Mouse (Mus musculus): Measurements from ENCODE around the gene Abcg3. TPM values are rescaled to one million over a fixed set of nuclear protein-coding genes. Genes with fewer than 3 reads are reported as not detected.
"Not testable (repeated sequence)": the region's sequence is repeated elsewhere in the genome, so short reads cannot be mapped to it uniquely, and the experiment has no call there.

Abcg3 gene
- polyA plus RNA-seq, 1 experiment from 2014 or later = 2.3 TPM

- 88% methylated on average over 3 of the region's 3 CpGs for WGBS
Observed at GRCm38 (mm10) chr5:104955208-104955607, 27.3 kb downstream of the Abcg3 start.

GRCm38 (mm10) chr5:104946951-104947350 is 35.6 kb downstream of the Abcg3 start:
- ATAC-seq (replicated peaks; ENCODE audit: low FRiP score) = no peak
- WGBS = 89% methylated on average over 1 of the region's 1 CpGs

More at GRCm38 (mm10) chr5:104955208-104955607, 27.3 kb downstream of the Abcg3 start:
- H3K9ac ChIP-seq (ENCODE audit: low read depth, low read length) = no peak overlapping the region
- no peaks in the 10 kb centered on the region for H3K27me3 ChIP-seq (replicated peaks; ENCODE audit: control insufficient read depth, insufficient read depth, low read length)
- no peaks in the 10 kb centered on the region for H3K36me3 ChIP-seq (ENCODE audit: control insufficient read depth, insufficient read depth, low read length)
- no peak overlapping the region for H3K4me3 ChIP-seq (ENCODE audit: low read depth, low read length)
- no peak for DNase-seq (ENCODE audit: low spot score)
- no peak overlapping the region for H3K27ac ChIP-seq (ENCODE audit: low read depth, low read length)
- H3K9me3 ChIP-seq (ENCODE audit: control insufficient read depth, low read length) = 0 out of 2 replicates have a peak, but pooled peaks cover 3% of the 10 kb centered on the region
- H3K4me1 ChIP-seq (replicated peaks; ENCODE audit: control insufficient read depth, insufficient read depth, low read length) = no peaks in the 10 kb centered on the region
- ATAC-seq (replicated peaks; ENCODE audit: low FRiP score) = no peak
- H3K4me2 ChIP-seq = no peak overlapping the region

DNA sequence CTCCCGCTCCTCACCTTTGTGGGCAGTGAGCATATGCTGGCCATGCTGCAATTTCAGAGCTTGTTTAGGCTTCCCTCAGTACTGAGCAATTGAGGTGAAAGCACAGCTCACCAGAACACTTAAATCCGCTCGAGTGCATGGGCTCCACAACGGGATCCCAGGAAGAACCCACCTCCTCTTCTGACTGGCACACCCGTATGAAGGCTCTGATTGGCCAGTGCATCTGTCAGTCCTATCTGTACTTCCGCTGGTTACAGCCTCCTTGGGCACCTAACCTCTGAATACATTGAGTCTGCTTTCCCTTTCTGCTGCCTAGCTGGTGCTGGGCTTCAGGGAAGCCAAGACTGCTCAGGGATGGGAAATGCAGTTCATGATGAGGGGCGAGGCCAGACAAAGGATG is 48.4 kb downstream of the Abcg3 start:
- Histone ChIP-seq H3K27ac (ENCODE audit: low read depth, low read length) (no peak overlapping the region), H3K27me3 (replicated peaks; ENCODE audit: control insufficient read depth, insufficient read depth, low read length) (no peaks in the 10 kb centered on the region), H3K4me3 (ENCODE audit: low read depth, low read length) (no peak overlapping the region), H3K4me2 (no peak overlapping the region), H3K9ac (ENCODE audit: low read depth, low read length) (no peak overlapping the region), H3K4me1 (replicated peaks; ENCODE audit: control insufficient read depth, insufficient read depth, low read length) (no peaks in the 10 kb centered on the region), H3K9me3 (ENCODE audit: control insufficient read depth, low read length) (no peaks in the 10 kb centered on the region; the same call in 1 of the 2 replicates), H3K36me3 (ENCODE audit: control insufficient read depth, insufficient read depth, low read length) (no peaks in the 10 kb centered on the region)
- DNase-seq (ENCODE audit: low spot score) (no peak), ATAC-seq (replicated peaks; ENCODE audit: low FRiP score) (no peak)
- 81% methylated on average over 7 of the region's 7 CpGs for WGBS

More at GRCm38 (mm10) chr5:104946951-104947350, 35.6 kb downstream of the Abcg3 start:
- Histone ChIP-seq H3K4me2 (no peak overlapping the region), H3K9me3 (ENCODE audit: control insufficient read depth, low read length) (no peaks in the 10 kb centered on the region), H3K27ac (ENCODE audit: low read depth, low read length) (no peak overlapping the region), H3K36me3 (ENCODE audit: control insufficient read depth, insufficient read depth, low read length) (no peaks in the 10 kb centered on the region), H3K4me1 (replicated peaks; ENCODE audit: control insufficient read depth, insufficient read depth, low read length) (no peaks in the 10 kb centered on the region), H3K4me3 (ENCODE audit: low read depth, low read length) (no peak overlapping the region), H3K27me3 (replicated peaks; ENCODE audit: control insufficient read depth, insufficient read depth, low read length) (no peaks in the 10 kb centered on the region), H3K9ac (ENCODE audit: low read depth, low read length) (no peak overlapping the region)
- DNase-seq (ENCODE audit: low spot score) = no peak

DNA sequence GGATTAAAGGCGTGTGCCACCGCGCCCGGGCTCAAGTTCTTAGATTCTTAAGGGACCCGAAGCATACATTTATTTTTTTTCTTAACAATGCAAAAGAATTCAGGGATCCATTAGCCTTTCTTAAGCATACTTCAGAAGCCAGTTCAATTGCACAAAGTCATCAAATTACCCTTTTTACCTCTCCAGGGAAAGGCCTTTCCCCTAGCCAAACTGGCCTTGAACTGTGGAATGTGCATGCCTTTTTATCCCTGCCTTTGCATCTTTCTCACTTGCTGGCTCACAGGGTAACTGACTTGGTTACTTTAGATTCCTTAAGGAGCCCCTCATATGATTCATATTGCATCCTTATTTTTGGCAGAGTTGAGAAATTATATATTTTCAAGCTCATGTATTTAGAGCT is 76.0 kb downstream of the Abcg3 start:
- H3K4me3 ChIP-seq (ENCODE audit: low read depth, low read length); H3K4me1 ChIP-seq (replicated peaks; ENCODE audit: control insufficient read depth, insufficient read depth, low read length); H3K9ac ChIP-seq (ENCODE audit: low read depth, low read length); DNase-seq (ENCODE audit: low spot score); H3K27me3 ChIP-seq (replicated peaks; ENCODE audit: control insufficient read depth, insufficient read depth, low read length); H3K27ac ChIP-seq (ENCODE audit: low read depth, low read length); H3K36me3 ChIP-seq (ENCODE audit: control insufficient read depth, insufficient read depth, low read length); H3K4me2 ChIP-seq; ATAC-seq (replicated peaks; ENCODE audit: low FRiP score); H3K9me3 ChIP-seq (ENCODE audit: control insufficient read depth, low read length): not testable (repeated sequence)
- WGBS = 88% methylated on average over 5 of the region's 5 CpGs

Other genes with a start within 250 kb of the Abcg3 start
- 2.5 and 2.7 TPM in 2 replicates for gene Zfp951, start 122.6 kb downstream of the Abcg3 start, polyA plus RNA-seq (2014; fragmentation: Nextera tagmentation; extraction: Ambion mirVana)
- 1.1 and 1.7 TPM in 2 replicates for gene Gbp9, start 156.8 kb upstream of the Abcg3 start, polyA plus RNA-seq (2014; fragmentation: Nextera tagmentation; extraction: Ambion mirVana)
- 1.4 TPM in 2 replicates for gene Gbp8, start 156.8 kb upstream of the Abcg3 start, polyA plus RNA-seq (2014; fragmentation: Nextera tagmentation; extraction: Ambion mirVana)
- gene Gbp4, start 156.9 kb upstream of the Abcg3 start, polyA plus RNA-seq (2014; fragmentation: Nextera tagmentation; extraction: Ambion mirVana) = 1.8 and 2.1 TPM in 2 replicates